Mouse (Mus musculus): Measurements from ENCODE around the gene Ddx56. TPM values are rescaled to one million over a fixed set of nuclear protein-coding genes. Genes with fewer than 3 reads are reported as not detected.
A peak's percentile ranks its signal among the peaks of the same experiment; 100 is the strongest.
"Not testable (repeated sequence)": the region's sequence is repeated elsewhere in the genome, so short reads cannot be mapped to it uniquely, and the experiment has no call there.

Gene Ddx56
- total RNA-seq, 2 experiments from 2014 or later, result 48.2 to 52.5 TPM

GRCm38 (mm10) chr11:6273607-6274006, 6.0 kb upstream of the Ddx56 start:
- no peak for DNase-seq (ENCODE audit: low spot score in 2 of 2)

GRCm38 (mm10) chr11:6266621-6267020, 951 bp downstream of the Ddx56 start:
- DNase-seq (ENCODE audit: low spot score in 2 of 2), result no peak

- peak; percentile 51 to 74 for DNase-seq (ENCODE audit: low spot score in 2 of 2)
Observed at GRCm38 (mm10) chr11:6261434-6262082, 6.0 kb downstream of the Ddx56 start.

GRCm38 (mm10) chr11:6259413-6259812, 8.2 kb downstream of the Ddx56 start:
- no peak for DNase-seq (ENCODE audit: low spot score in 2 of 2)

- DNase-seq (ENCODE audit: low spot score in 2 of 2), result no peak
Observed at GRCm38 (mm10) chr11:6256490-6257072, 11.0 kb downstream of the Ddx56 start.

GRCm38 (mm10) chr11:6254602-6255001, 13.0 kb downstream of the Ddx56 start:
- not testable (repeated sequence) for DNase-seq (ENCODE audit: low spot score in 2 of 2)

GRCm38 (mm10) chr11:6252824-6253223, 14.7 kb downstream of the Ddx56 start:
- DNase-seq (ENCODE audit: low spot score in 2 of 2), result no peak

- DNase-seq (ENCODE audit: low spot score in 2 of 2), result no peak
Observed at GRCm38 (mm10) chr11:6252248-6252647, 15.3 kb downstream of the Ddx56 start.

- no peak for DNase-seq (ENCODE audit: low spot score in 2 of 2)
Observed at GRCm38 (mm10) chr11:6244707-6245106, 22.9 kb downstream of the Ddx56 start.

GRCm38 (mm10) chr11:6233025-6233424, 34.5 kb downstream of the Ddx56 start:
- DNase-seq (ENCODE audit: low spot score in 2 of 2), result no peak

- DNase-seq (ENCODE audit: low spot score in 2 of 2), result no peak
Observed at GRCm38 (mm10) chr11:6230012-6230411, 37.6 kb downstream of the Ddx56 start, which contains the start of gene Npc1l1. Gene Npc1l1 (minus strand): TSS chr11:6230143.

- no peak for DNase-seq (ENCODE audit: low spot score in 2 of 2)
Observed at GRCm38 (mm10) chr11:6224541-6225229, 42.9 kb downstream of the Ddx56 start.

GRCm38 (mm10) chr11:6222187-6222586, 45.4 kb downstream of the Ddx56 start:
- DNase-seq (ENCODE audit: low spot score in 2 of 2), result no peak

- no peak for DNase-seq (ENCODE audit: low spot score in 2 of 2)
Observed at GRCm38 (mm10) chr11:6219967-6220366, 47.6 kb downstream of the Ddx56 start.

GRCm38 (mm10) chr11:6218189-6218896, 49.2 kb downstream of the Ddx56 start:
- no peak for DNase-seq (ENCODE audit: low spot score in 2 of 2)

GRCm38 (mm10) chr11:6216834-6217233, 50.7 kb downstream of the Ddx56 start:
- no peak for DNase-seq (ENCODE audit: low spot score in 2 of 2)

Other genes starting within 250 kb of the Ddx56 start
- gene Camk2b, start 201.4 kb downstream of the Ddx56 start, total RNA-seq (2021), result 10 to 100 TPM; 11.5 to 16.9 TPM
- under 1 TPM in 1 of 2 experiments, not detected in 1; 0.42 TPM for gene A730071L15Rik, start 67.7 kb downstream of the Ddx56 start, total RNA-seq (2021)
- 10 to 100 TPM; 54.9 to 64.9 TPM for gene Nudcd3, start 67.4 kb downstream of the Ddx56 start, total RNA-seq (2021)
- under 1 TPM in 1 of 2 experiments, not detected in 1; 0.06 TPM for gene Npc1l1, start 37.6 kb downstream of the Ddx56 start, total RNA-seq (2021)
- gene Tmed4, start 7.1 kb upstream of the Ddx56 start, total RNA-seq (2021), result 100 to 1,000 TPM; 107 to 112 TPM
- 100 to 1,000 TPM; 633 to 799 TPM for gene Ogdh, start 23.9 kb upstream of the Ddx56 start, total RNA-seq (2021)
- 10 to 100 TPM; 48.8 to 51.2 TPM for gene Zmiz2, start 121.3 kb upstream of the Ddx56 start, total RNA-seq (2021)
- 1,000 to 10,000 TPM; 1,645 to 1,705 TPM for gene Ppia, start 147.7 kb upstream of the Ddx56 start, total RNA-seq (2021)
- gene H2afv, start 176.7 kb upstream of the Ddx56 start, total RNA-seq (2021), result 10 to 100 TPM; 46.1 to 49.3 TPM
- gene Purb, start 208.1 kb upstream of the Ddx56 start, total RNA-seq (2021), result 10 to 100 TPM; 61.3 to 65.6 TPM

Measured in adrenal gland, adult 18-20 months (tissue).